Mouse (Mus musculus): ENCODE results near the gene Hfe2.

Gene Hfe2

GRCm38 (mm10) chr3:96557694-96558093 lies 32.7 kb downstream of the Hfe2 start, which contains the start of gene Txnip:
TSS of gene Txnip (plus strand) at chr3:96557957.
- DNase-seq (ENCODE audit: low spot score in 2 of 2), result peak; percentile 95

GRCm38 (mm10) chr3:96558159-96558558 lies 33.2 kb downstream of the Hfe2 start:
- no peak for DNase-seq (ENCODE audit: low spot score in 2 of 2)

GRCm38 (mm10) chr3:96558668-96559196 lies 33.8 kb downstream of the Hfe2 start:
- no peak for DNase-seq (ENCODE audit: low spot score in 2 of 2)

- no peak for DNase-seq (ENCODE audit: low spot score in 2 of 2)
These were observed 34.5 kb downstream of the Hfe2 start for GRCm38 (mm10) chr3:96559398-96559910.

GRCm38 (mm10) chr3:96559911-96560850 lies 35.2 kb downstream of the Hfe2 start:
- DNase-seq (ENCODE audit: low spot score in 2 of 2), result no peak

- DNase-seq (ENCODE audit: low spot score in 2 of 2), result no peak
These were observed 36.1 kb downstream of the Hfe2 start for GRCm38 (mm10) chr3:96560881-96561668.

GRCm38 (mm10) chr3:96561946-96562681 lies 37.1 kb downstream of the Hfe2 start:
- no peak for DNase-seq (ENCODE audit: low spot score in 2 of 2)

- DNase-seq (ENCODE audit: low spot score in 2 of 2), result no peak
These were observed 38.3 kb downstream of the Hfe2 start for GRCm38 (mm10) chr3:96563267-96563666.

GRCm38 (mm10) chr3:96563911-96564632 lies 39.1 kb downstream of the Hfe2 start:
- DNase-seq (ENCODE audit: low spot score in 2 of 2), result no peak

- DNase-seq (ENCODE audit: low spot score in 2 of 2), result no peak
These were observed 39.7 kb downstream of the Hfe2 start for GRCm38 (mm10) chr3:96564633-96565032.

GRCm38 (mm10) chr3:96565105-96565504 lies 40.1 kb downstream of the Hfe2 start:
- DNase-seq (ENCODE audit: low spot score in 2 of 2), result no peak

- no peak for DNase-seq (ENCODE audit: low spot score in 2 of 2)
These were observed 41.9 kb downstream of the Hfe2 start for GRCm38 (mm10) chr3:96566661-96567450.

- DNase-seq (ENCODE audit: low spot score in 2 of 2), result no peak
These were observed 43.6 kb downstream of the Hfe2 start for GRCm38 (mm10) chr3:96568605-96569004.

GRCm38 (mm10) chr3:96569506-96569905 lies 44.5 kb downstream of the Hfe2 start:
- no peak for DNase-seq (ENCODE audit: low spot score in 2 of 2)

GRCm38 (mm10) chr3:96569966-96570605 lies 45.1 kb downstream of the Hfe2 start:
- DNase-seq (ENCODE audit: low spot score in 2 of 2), result no peak

- DNase-seq (ENCODE audit: low spot score in 2 of 2), result no peak
These were observed 45.7 kb downstream of the Hfe2 start for GRCm38 (mm10) chr3:96570643-96571042.

GRCm38 (mm10) chr3:96571336-96571735 lies 46.4 kb downstream of the Hfe2 start:
- no peak for DNase-seq (ENCODE audit: low spot score in 2 of 2)

GRCm38 (mm10) chr3:96571896-96572698 lies 47.1 kb downstream of the Hfe2 start:
- no peak for DNase-seq (ENCODE audit: low spot score in 2 of 2)

All from right cerebral cortex, adult 2 months (tissue).